Mouse (Mus musculus) CH12.LX (cell line): ENCODE data around the gene Tmem50b. TPM values are rescaled to one million over a fixed set of nuclear protein-coding genes. Genes with fewer than 3 reads are reported as not detected.

Experiments
- DNase-seq: peaks from one replicate; pipeline ENCODE4 v3.0.0-alpha.2; 2013; ENCODE audit errors: extremely low read depth
- H3K27ac ChIP-seq: 2 replicates; pipeline ENCODE4 v1.5.1; 2012; ENCODE audit warnings: low read depth, mild to moderate bottlenecking, control low read depth, moderate library complexity; ENCODE audit not compliant: insufficient read depth
- H3K27me3 ChIP-seq: replicated peaks from 2 replicates; pipeline ENCODE3; 2012; ENCODE audit warnings: inconsistent platforms
- H3K36me3 ChIP-seq, 2 experiments: replicated peaks in 1 of 2; 2 replicates each; pipeline versions ENCODE3 to v1.6.1; 2012; ENCODE audit warnings: inconsistent platforms in 1 of 2, low read length in 1 of 2, mild to moderate bottlenecking in 1 of 2, mixed read lengths in 1 of 2, moderate library complexity in 1 of 2; ENCODE audit not compliant: control insufficient read depth in 1 of 2, insufficient read depth in 1 of 2
- H3K4me1 ChIP-seq, 2 experiments: 2 replicates each; pipeline ENCODE4 v1.6.1; 2012; ENCODE audit warnings: inconsistent platforms in 1 of 2, moderate library complexity in 1 of 2; ENCODE audit not compliant: insufficient read depth in 2 of 2, control insufficient read depth in 1 of 2
- H3K4me2 ChIP-seq: 2 replicates; pipeline ENCODE4 v1.6.1; 2012; ENCODE audit warnings: low read depth, mild to moderate bottlenecking, control low read depth; ENCODE audit not compliant: poor library complexity, insufficient read depth, severe bottlenecking
- H3K4me3 ChIP-seq, 3 experiments: fragments of 150-350 bp in 1 of 3; sonication (generic) in 1 of 3; replicated peaks in 1 of 3; 2 replicates each; pipeline versions ENCODE3 to v1.5.1; 2011 to 2012; ENCODE audit warnings: low read depth in 2 of 3, low read length in 2 of 3, mild to moderate bottlenecking in 2 of 3, moderate library complexity in 2 of 3, control low read depth in 1 of 3, improper control_type of control experiment in 1 of 3, inconsistent platforms in 1 of 3, mixed read lengths in 1 of 3; ENCODE audit not compliant: poor library complexity in 1 of 3
- H3K79me2 ChIP-seq: replicated peaks from 2 replicates; pipeline ENCODE4 v1.6.1; 2012; ENCODE audit warnings: mild to moderate bottlenecking, moderate library complexity; ENCODE audit not compliant: control insufficient read depth, poor library complexity, insufficient read depth, severe bottlenecking; ENCODE audit errors: extremely low read depth
- H3K9ac ChIP-seq: 2 replicates; pipeline ENCODE4 v1.6.1; 2012; ENCODE audit warnings: low read depth, mild to moderate bottlenecking, control low read depth, moderate library complexity; ENCODE audit not compliant: insufficient read depth
- H3K9me3 ChIP-seq: replicated peaks from 2 replicates; pipeline ENCODE3; 2012; ENCODE audit warnings: low read length, inconsistent platforms, mixed read lengths
- BHLHE40 ChIP-seq: IDR thresholded peaks from 2 replicates; pipeline ENCODE4 v1.6.1; 2011; ENCODE audit warnings: mild to moderate bottlenecking, low read depth, low read length, improper control_type of control experiment
- CHD1 ChIP-seq: IDR thresholded peaks from 2 replicates; pipeline ENCODE4 v1.6.1; 2012; ENCODE audit warnings: low read depth, low read length, improper control_type of control experiment, inconsistent platforms
- E2F4 ChIP-seq: IDR thresholded peaks from 2 replicates; pipeline ENCODE4 v1.6.1; 2011; ENCODE audit warnings: low read depth, low read length, improper control_type of control experiment; ENCODE audit not compliant: insufficient replicate concordance
- ELF1 ChIP-seq: IDR thresholded peaks from 2 replicates; pipeline ENCODE4 v1.6.1; 2014; ENCODE audit warnings: low read depth, mild to moderate bottlenecking, inconsistent platforms, low read length, improper control_type of control experiment
- EP300 ChIP-seq: IDR thresholded peaks from 2 replicates; pipeline ENCODE4 v1.6.1; 2011; ENCODE audit warnings: low read length, improper control_type of control experiment
- ETS1 ChIP-seq: conservative IDR thresholded peaks from 2 replicates; pipeline ENCODE4 v1.6.1; 2012; ENCODE audit warnings: low read depth, mild to moderate bottlenecking, inconsistent platforms, low read length, improper control_type of control experiment, moderate library complexity
- JUN ChIP-seq: IDR thresholded peaks from 2 replicates; pipeline ENCODE4 v1.6.1; 2011; ENCODE audit warnings: low read depth, mild to moderate bottlenecking, low read length, improper control_type of control experiment, moderate library complexity; ENCODE audit not compliant: insufficient read depth
- KAT2A ChIP-seq: IDR thresholded peaks from 2 replicates; pipeline ENCODE4 v1.6.1; 2012; ENCODE audit warnings: low read length, improper control_type of control experiment, inconsistent platforms; ENCODE audit not compliant: insufficient replicate concordance
- MXI1 ChIP-seq: IDR thresholded peaks from 2 replicates; pipeline ENCODE4 v1.6.1; 2011; ENCODE audit warnings: mild to moderate bottlenecking, low read depth, low read length, improper control_type of control experiment
- NELFE ChIP-seq: IDR thresholded peaks from 2 replicates; pipeline ENCODE4 v1.6.1; 2011; ENCODE audit warnings: low read depth, low read length, improper control_type of control experiment
- PAX5 ChIP-seq: IDR thresholded peaks from 2 replicates; pipeline ENCODE4 v1.6.1; 2012; ENCODE audit warnings: low read length, inconsistent platforms, mixed read lengths
- POLR2A ChIP-seq: IDR thresholded peaks from 2 replicates; pipeline ENCODE4 v1.6.1; 2011; ENCODE audit warnings: low read depth, mild to moderate bottlenecking, improper control_type of control experiment, low read length
- RAD21 ChIP-seq: IDR thresholded peaks from 2 replicates; pipeline ENCODE4 v1.6.1; 2011; ENCODE audit warnings: low read depth, mild to moderate bottlenecking, low read length, improper control_type of control experiment, moderate library complexity
- RCOR1 ChIP-seq: conservative IDR thresholded peaks from 2 replicates; pipeline ENCODE4 v1.6.1; 2012; ENCODE audit warnings: low read depth, mild to moderate bottlenecking, inconsistent platforms, low read length, improper control_type of control experiment
- SIN3A ChIP-seq: IDR thresholded peaks from 2 replicates; pipeline ENCODE4 v1.6.1; 2012; ENCODE audit warnings: low read length, improper control_type of control experiment, inconsistent platforms
- SMC3 ChIP-seq: IDR thresholded peaks from 2 replicates; pipeline ENCODE4 v1.6.1; 2011; ENCODE audit warnings: low read depth, low read length, improper control_type of control experiment
- TBP ChIP-seq: conservative IDR thresholded peaks from 2 replicates; pipeline ENCODE4 v1.6.1; 2011; ENCODE audit warnings: low read depth, low read length, improper control_type of control experiment
- TCF12 ChIP-seq: IDR thresholded peaks from 2 replicates; pipeline ENCODE4 v1.6.1; 2014; ENCODE audit warnings: low read depth, mild to moderate bottlenecking, inconsistent platforms, low read length, improper control_type of control experiment
- ZMIZ1 ChIP-seq: IDR thresholded peaks from 2 replicates; pipeline ENCODE4 v1.6.1; 2012; ENCODE audit warnings: low read depth, mild to moderate bottlenecking, inconsistent platforms, low read length, improper control_type of control experiment
- dilution Hi-C: fragments of 300-500 bp; cut with MboI; formaldehyde crosslinking; loops from 2 replicates; pipeline ENCODE4 v1.14.3; 2020; ENCODE audit warnings: low sequenced_read_pairs; ENCODE audit not compliant: extremely low pct_unique_long_range_greater_than_20kb, extremely low pct_ligation_motif_present
- in situ Hi-C: fragments of 300-500 bp; cut with MboI; formaldehyde crosslinking; loops from 3 replicates; pipeline ENCODE4 v1.14.3; 2019; ENCODE audit warnings: low sequenced_read_pairs, low pct_ligation_motif_present, low pct_unique_long_range_greater_than_20kb, mixed read lengths
- polyA plus RNA-seq: library from polyadenylated mRNA; unstranded; fragments of >175 nt; gene quantifications from 2 replicates; pipeline ENCODE4 v1.2.1, GENCODE M21; 2012; ENCODE audit warnings: low read depth; ENCODE audit not compliant: insufficient read length
- total RNA-seq, 2 experiments: library from RNA; depleted of rRNA; stranded (reverse); fragments of 300-350 nt in 1 of 2; fragments of >200 nt in 1 of 2; gene quantifications; 2 replicates each; pipeline ENCODE4 v1.2.3; 2012 to 2014

Tmem50b gene
- total and polyA plus RNA-seq, 3 experiments = 6.1 to 15.9 (median 12.7) TPM

DNA sequence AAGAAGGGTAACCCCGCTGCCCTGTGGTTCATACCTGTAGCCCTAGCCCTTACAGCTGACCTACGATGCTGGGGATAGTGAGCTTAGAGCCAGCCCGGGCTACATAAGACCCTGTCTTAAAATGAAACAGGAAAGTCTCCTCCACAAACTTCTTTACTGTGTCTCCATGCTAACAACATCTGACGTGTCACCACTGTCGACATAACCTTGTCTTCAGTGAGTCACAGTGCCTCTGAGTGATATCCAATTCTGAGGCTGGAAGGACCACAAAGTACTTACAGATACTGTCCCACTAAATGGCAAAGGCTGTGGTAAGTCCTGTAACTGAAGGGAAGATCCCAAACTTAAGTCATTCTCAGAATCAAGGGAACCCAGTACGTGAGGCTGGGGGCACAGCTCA lies 11.4 kb downstream of the Tmem50b start:
- in situ Hi-C loops = no loop called here
- Histone ChIP-seq H3K27me3 (no peaks in the 10 kb centered on the region), H3K4me2 (no peak overlapping the region), H3K27ac (no peak overlapping the region), H3K4me1 (peaks cover 2 to 10% of the 10 kb centered on the region in 2 experiments; a peak in 3 of 4 replicates), H3K9ac (no peak overlapping the region), H3K79me2 (no peaks in the 10 kb centered on the region), H3K9me3 (no peaks in the 10 kb centered on the region), H3K4me3 (no peak overlapping the region), H3K36me3 (peaks cover 3 to 38% of the 10 kb centered on the region in 2 experiments)
- no peak for TF ChIP-seq MXI1
- TF ChIP-seq BHLHE40 = no peak
- no peak for TF ChIP-seq NELFE
- no peak for TF ChIP-seq JUN
- TF ChIP-seq RCOR1 = no peak
- TF ChIP-seq EP300 = no peak
- no peak for TF ChIP-seq ETS1
- TF ChIP-seq CHD1 = no peak
- no peak for TF ChIP-seq ZMIZ1
- TF ChIP-seq TCF12 = no peak
- no peak for TF ChIP-seq ELF1
- no peak for TF ChIP-seq KAT2A
- TF ChIP-seq SMC3 = no peak
- TF ChIP-seq TBP = no peak
- no peak for TF ChIP-seq POLR2A
- no peak for DNase-seq
- dilution Hi-C loops = no loop called here

DNA sequence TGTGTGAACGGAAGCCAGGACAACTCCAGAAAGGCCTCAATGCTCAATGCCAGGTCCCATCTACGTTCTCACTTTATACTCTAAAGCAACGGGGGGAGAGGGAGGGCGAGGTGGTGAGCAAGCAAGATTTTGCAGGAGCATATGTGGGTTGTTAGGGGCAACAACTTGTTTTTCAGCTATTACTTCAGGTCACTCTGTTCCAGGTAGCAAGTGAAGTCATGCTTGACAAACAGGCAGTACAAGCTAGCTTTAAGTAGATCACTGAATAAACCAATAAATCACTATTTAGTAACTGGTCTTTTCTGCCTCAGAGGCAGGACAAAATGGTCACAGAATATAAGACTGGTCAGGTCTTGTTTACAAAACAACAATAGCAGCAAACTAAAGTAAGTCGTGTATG lies 12.0 kb downstream of the Tmem50b start:
- Histone ChIP-seq H3K9ac (no peak overlapping the region), H3K36me3 (peaks cover 3 to 41% of the 10 kb centered on the region in 2 experiments), H3K27ac (no peak overlapping the region), H3K9me3 (no peaks in the 10 kb centered on the region), H3K4me1 (peaks cover 2 to 10% of the 10 kb centered on the region in 2 experiments; a peak in 3 of 4 replicates), H3K4me3 (no peak overlapping the region), H3K79me2 (no peaks in the 10 kb centered on the region), H3K4me2 (no peak overlapping the region), H3K27me3 (no peaks in the 10 kb centered on the region)
- in situ Hi-C loops = no loop called here
- TF ChIP-seq E2F4 (no peak), RAD21 (no peak), SIN3A (no peak), PAX5 (no peak), CHD1 (no peak), RCOR1 (no peak)
- DNase-seq = no peak
- dilution Hi-C loops = no loop called here
